Mouse (Mus musculus): Measurements from ENCODE around the gene Rai1.

The Rai1 gene

GRCm38 (mm10) chr11:60139734-60140371 lies 35.0 kb downstream of the Rai1 start:
- H3K4me3 ChIP-seq (replicated peaks; ENCODE audit: low read length) = peak overlapping the region; percentile 94
- TF ChIP-seq CTCF (conservative IDR thresholded peaks at IDR 0.05; ENCODE audit: low read length) = no peak
- TF ChIP-seq POU5F1 (IDR thresholded peaks at IDR 0.05; ENCODE audit: borderline replicate concordance, low read length) = no peak
- no peak for TF ChIP-seq NANOG (IDR thresholded peaks at IDR 0.05; ENCODE audit: borderline replicate concordance, low read length)
- no peaks in the 10 kb centered on the region for H3K9me3 ChIP-seq (ENCODE audit: low read length)
- H3K36me3 ChIP-seq (ENCODE audit: insufficient read depth, low read length) = peaks cover 17% of the 10 kb centered on the region
- H3K4me1 ChIP-seq (replicated peaks; ENCODE audit: low read depth, low read length) = peaks cover 43% of the 10 kb centered on the region
- peaks cover 59% of the 10 kb centered on the region for H3K27me3 ChIP-seq (ENCODE audit: insufficient read depth, low read length)

- Histone ChIP-seq H3K4me3 (replicated peaks; ENCODE audit: low read length) (peak overlapping the region; percentile 94), H3K9me3 (ENCODE audit: low read length) (no peaks in the 10 kb centered on the region), H3K27me3 (ENCODE audit: insufficient read depth, low read length) (peaks cover 59% of the 10 kb centered on the region), H3K36me3 (ENCODE audit: insufficient read depth, low read length) (peaks cover 25% of the 10 kb centered on the region), H3K4me1 (replicated peaks; ENCODE audit: low read depth, low read length) (peaks cover 52% of the 10 kb centered on the region)
- no peak for TF ChIP-seq CTCF (conservative IDR thresholded peaks at IDR 0.05; ENCODE audit: low read length)
- no peak for TF ChIP-seq POU5F1 (IDR thresholded peaks at IDR 0.05; ENCODE audit: borderline replicate concordance, low read length)
- no peak for TF ChIP-seq NANOG (IDR thresholded peaks at IDR 0.05; ENCODE audit: borderline replicate concordance, low read length)
Observed at GRCm38 (mm10) chr11:60140586-60141284, 35.9 kb downstream of the Rai1 start.

DNA sequence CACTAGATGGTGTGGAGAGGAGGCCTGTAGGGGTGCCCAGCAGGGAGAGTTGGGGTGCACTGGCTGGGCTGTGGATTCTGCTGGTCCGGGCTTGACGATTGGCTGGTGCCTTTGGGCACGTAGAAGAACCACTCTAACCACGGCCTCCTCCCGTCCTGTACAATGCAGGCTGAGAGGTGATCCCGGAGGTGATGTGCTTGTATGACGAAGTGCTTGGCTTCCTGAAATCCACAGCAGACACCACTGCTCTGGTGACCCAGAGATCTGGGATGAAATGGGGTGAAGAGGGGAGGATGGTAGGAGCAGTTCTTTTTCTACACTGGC lies 36.4 kb downstream of the Rai1 start:
- Histone ChIP-seq H3K36me3 (ENCODE audit: insufficient read depth, low read length) (peaks cover 30% of the 10 kb centered on the region), H3K4me3 (replicated peaks; ENCODE audit: low read length) (peak overlapping the region; percentile 94), H3K27me3 (ENCODE audit: insufficient read depth, low read length) (peaks cover 59% of the 10 kb centered on the region), H3K9me3 (ENCODE audit: low read length) (no peaks in the 10 kb centered on the region), H3K4me1 (replicated peaks; ENCODE audit: low read depth, low read length) (peaks cover 53% of the 10 kb centered on the region)
- no peak for TF ChIP-seq CTCF (conservative IDR thresholded peaks at IDR 0.05; ENCODE audit: low read length)
- TF ChIP-seq POU5F1 (IDR thresholded peaks at IDR 0.05; ENCODE audit: borderline replicate concordance, low read length) = no peak
- no peak for TF ChIP-seq NANOG (IDR thresholded peaks at IDR 0.05; ENCODE audit: borderline replicate concordance, low read length)

GRCm38 (mm10) chr11:60143086-60143485 lies 38.3 kb downstream of the Rai1 start:
- Histone ChIP-seq H3K27me3 (ENCODE audit: insufficient read depth, low read length) (peaks cover 46% of the 10 kb centered on the region), H3K4me3 (replicated peaks; ENCODE audit: low read length) (no peak overlapping the region), H3K36me3 (ENCODE audit: insufficient read depth, low read length) (peaks cover 49% of the 10 kb centered on the region), H3K9me3 (ENCODE audit: low read length) (no peaks in the 10 kb centered on the region), H3K4me1 (replicated peaks; ENCODE audit: low read depth, low read length) (peaks cover 49% of the 10 kb centered on the region)
- TF ChIP-seq CTCF (conservative IDR thresholded peaks at IDR 0.05; ENCODE audit: low read length) (no peak), POU5F1 (IDR thresholded peaks at IDR 0.05; ENCODE audit: borderline replicate concordance, low read length) (no peak), NANOG (IDR thresholded peaks at IDR 0.05; ENCODE audit: borderline replicate concordance, low read length) (no peak)

GRCm38 (mm10) chr11:60146170-60146569 lies 41.4 kb downstream of the Rai1 start:
- Histone ChIP-seq H3K4me1 (replicated peaks; ENCODE audit: low read depth, low read length) (peaks cover 33% of the 10 kb centered on the region), H3K36me3 (ENCODE audit: insufficient read depth, low read length) (peaks cover 62% of the 10 kb centered on the region), H3K9me3 (ENCODE audit: low read length) (no peaks in the 10 kb centered on the region), H3K27me3 (ENCODE audit: insufficient read depth, low read length) (peaks cover 28% of the 10 kb centered on the region), H3K4me3 (replicated peaks; ENCODE audit: low read length) (no peak overlapping the region)
- no peak for TF ChIP-seq NANOG (IDR thresholded peaks at IDR 0.05; ENCODE audit: borderline replicate concordance, low read length)
- no peak for TF ChIP-seq POU5F1 (IDR thresholded peaks at IDR 0.05; ENCODE audit: borderline replicate concordance, low read length)
- TF ChIP-seq CTCF (conservative IDR thresholded peaks at IDR 0.05; ENCODE audit: low read length) = no peak

DNA sequence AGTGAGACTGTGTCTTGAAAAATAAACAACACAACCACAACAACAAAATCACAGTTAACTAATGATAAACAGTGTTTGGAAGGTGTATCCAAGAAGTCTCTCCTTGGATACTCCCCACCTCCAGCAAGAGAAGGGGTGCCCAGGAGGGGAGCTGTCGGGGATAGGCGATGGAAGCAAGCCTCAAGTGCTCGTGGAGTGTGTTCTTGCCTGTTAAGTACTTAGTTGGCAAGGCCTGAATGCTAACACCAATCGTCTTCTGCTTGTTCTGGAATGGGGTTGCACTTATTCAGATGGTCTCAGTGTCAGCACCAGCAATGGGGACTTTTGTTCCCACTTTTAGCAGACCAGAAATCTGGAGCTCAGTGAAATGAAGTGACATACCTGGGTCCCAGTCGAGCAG lies 43.8 kb downstream of the Rai1 start:
- TF ChIP-seq CTCF (conservative IDR thresholded peaks at IDR 0.05; ENCODE audit: low read length) = no peak
- no peak for TF ChIP-seq POU5F1 (IDR thresholded peaks at IDR 0.05; ENCODE audit: borderline replicate concordance, low read length)
- no peak for TF ChIP-seq NANOG (IDR thresholded peaks at IDR 0.05; ENCODE audit: borderline replicate concordance, low read length)

DNA sequence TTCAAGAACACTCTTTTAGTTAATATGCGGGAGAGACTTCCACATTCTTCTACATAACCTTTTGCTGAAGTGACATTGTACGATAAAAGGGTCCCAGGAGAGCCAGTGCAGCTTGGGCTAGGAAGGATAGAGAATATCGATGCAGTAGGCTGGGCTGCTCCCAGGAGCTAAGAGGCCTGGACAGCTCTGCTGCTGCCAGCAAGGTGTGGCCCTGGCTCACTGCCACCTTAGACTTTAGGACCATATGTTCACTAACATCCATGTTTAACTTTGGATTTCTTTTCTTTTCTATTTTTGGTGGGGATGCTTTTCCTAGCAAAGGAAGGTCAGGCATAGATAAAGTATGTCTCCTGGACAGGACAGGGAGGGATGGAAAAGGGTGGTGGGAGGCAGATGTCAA lies 44.3 kb downstream of the Rai1 start:
- TF ChIP-seq NANOG (IDR thresholded peaks at IDR 0.05; ENCODE audit: borderline replicate concordance, low read length) (no peak), POU5F1 (IDR thresholded peaks at IDR 0.05; ENCODE audit: borderline replicate concordance, low read length) (no peak), CTCF (conservative IDR thresholded peaks at IDR 0.05; ENCODE audit: low read length) (no peak)
- Histone ChIP-seq H3K36me3 (ENCODE audit: insufficient read depth, low read length) (peaks cover 64% of the 10 kb centered on the region), H3K27me3 (ENCODE audit: insufficient read depth, low read length) (0 out of 2 replicates have a peak, but pooled peaks cover 3% of the 10 kb centered on the region), H3K4me3 (replicated peaks; ENCODE audit: low read length) (no peak overlapping the region), H3K4me1 (replicated peaks; ENCODE audit: low read depth, low read length) (peaks cover 36% of the 10 kb centered on the region), H3K9me3 (ENCODE audit: low read length) (no peaks in the 10 kb centered on the region)

More for the DNA sequence above, 43.8 kb downstream of the Rai1 start:
- H3K9me3 ChIP-seq (ENCODE audit: low read length) = no peaks in the 10 kb centered on the region
- H3K4me3 ChIP-seq (replicated peaks; ENCODE audit: low read length) = no peak overlapping the region
- H3K4me1 ChIP-seq (replicated peaks; ENCODE audit: low read depth, low read length) = peaks cover 31% of the 10 kb centered on the region
- peaks cover 65% of the 10 kb centered on the region for H3K36me3 ChIP-seq (ENCODE audit: insufficient read depth, low read length)
- H3K27me3 ChIP-seq (ENCODE audit: insufficient read depth, low read length) = 0 out of 2 replicates have a peak, but pooled peaks cover 7% of the 10 kb centered on the region

DNA sequence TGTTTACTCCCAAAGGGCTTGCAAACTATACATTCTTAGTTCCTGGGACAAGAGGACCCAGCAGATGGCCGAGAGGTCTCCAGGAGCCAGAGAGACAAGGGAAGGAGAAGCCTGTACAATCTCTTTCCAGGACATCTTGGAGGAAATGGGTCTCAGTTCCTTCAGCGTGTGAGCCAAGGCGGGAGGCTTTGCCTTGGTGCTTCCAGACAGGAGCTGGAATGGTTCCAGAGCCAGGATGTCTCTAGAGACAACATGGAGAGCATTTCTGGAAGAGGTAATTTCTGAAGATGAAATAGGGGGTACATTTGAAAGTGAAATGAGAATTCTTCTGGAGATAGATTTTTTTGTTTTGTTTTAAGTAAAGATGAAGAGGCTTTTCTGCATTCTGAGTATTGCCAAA lies 45.9 kb downstream of the Rai1 start:
- Histone ChIP-seq H3K36me3 (ENCODE audit: insufficient read depth, low read length) (peaks cover 59% of the 10 kb centered on the region), H3K4me1 (replicated peaks; ENCODE audit: low read depth, low read length) (peaks cover 39% of the 10 kb centered on the region)

More for the DNA sequence above, 45.9 kb downstream of the Rai1 start:
- H3K27me3 ChIP-seq (ENCODE audit: insufficient read depth, low read length) = no peaks in the 10 kb centered on the region
- TF ChIP-seq NANOG (IDR thresholded peaks at IDR 0.05; ENCODE audit: borderline replicate concordance, low read length) (no peak), CTCF (conservative IDR thresholded peaks at IDR 0.05; ENCODE audit: low read length) (no peak), POU5F1 (IDR thresholded peaks at IDR 0.05; ENCODE audit: borderline replicate concordance, low read length) (no peak)
- no peaks in the 10 kb centered on the region for H3K9me3 ChIP-seq (ENCODE audit: low read length)
- H3K4me3 ChIP-seq (replicated peaks; ENCODE audit: low read length) = no peak overlapping the region

Measured in E14TG2a.4 (cell line).